Mouse (Mus musculus) layer of hippocampus, adult 2 months (tissue): Measurements from ENCODE around the gene Slc35e3. TPM values are rescaled to one million over a fixed set of nuclear protein-coding genes. Genes with fewer than 3 reads are reported as not detected.
"Not testable (repeated sequence)": the region's sequence is repeated elsewhere in the genome, so short reads cannot be mapped to it uniquely, and the experiment has no call there.

Experiments
- DNase-seq, 2 experiments: peaks; one replicate each; pipeline ENCODE4 v3.0.0; 2022; ENCODE audit warnings: low spot score in 2 of 2
- H3K27ac ChIP-seq: fragments of 200-600 bp; 2 replicates; pipeline ENCODE4 v1.8.1; 2022
- H3K4me3 ChIP-seq: fragments of 200-600 bp; 2 replicates; pipeline ENCODE4 v1.8.1; 2022; ENCODE audit warnings: mild to moderate bottlenecking
- CTCF ChIP-seq: fragments of 200-600 bp; conservative IDR thresholded peaks from 2 replicates; pipeline ENCODE4 v1.8.1; 2022; ENCODE audit warnings: antibody characterized with exemption, mild to moderate bottlenecking, moderate library complexity
- total RNA-seq, 2 experiments: library from RNA; stranded (reverse); gene quantifications; 2 replicates each; pipeline ENCODE4 v1.2.3; 2021

Gene Slc35e3
- total RNA-seq, 2 experiments from 2014 or later: 31.4 to 33.1 TPM

- no peak overlapping the region for H3K27ac ChIP-seq
- no peak for TF ChIP-seq CTCF
- DNase-seq: no peak
- H3K4me3 ChIP-seq: no peak overlapping the region
Observed at GRCm38 (mm10) chr10:117712871-117713270, 33.3 kb downstream of the Slc35e3 start.

- H3K27ac ChIP-seq: no peak overlapping the region
- no peak overlapping the region for H3K4me3 ChIP-seq
- DNase-seq: no peak
- no peak for TF ChIP-seq CTCF
Observed at GRCm38 (mm10) chr10:117712191-117712754, 33.9 kb downstream of the Slc35e3 start.

- Histone ChIP-seq H3K27ac (peak overlapping the region; percentile 100), H3K4me3 (peak overlapping the region; percentile 98)
- DNase-seq: no peak
- no peak for TF ChIP-seq CTCF
Observed at GRCm38 (mm10) chr10:117711408-117711807, 34.8 kb downstream of the Slc35e3 start.

GRCm38 (mm10) chr10:117710604-117711141 is 35.5 kb downstream of the Slc35e3 start, which contains the start of gene Mdm2:
Gene Mdm2, minus strand, starts transcription at chr10:117710758.
- peak within 1 kb of the TSS; percentile 98 for H3K4me3 ChIP-seq
- peak; percentile 88 for TF ChIP-seq CTCF
- peak within 1 kb of the TSS; percentile 100 for H3K27ac ChIP-seq
- DNase-seq: peak; percentile 92 to 99

- peak; percentile 44 to 68 for DNase-seq
- peak overlapping the region; percentile 98 for H3K4me3 ChIP-seq
- no peak for TF ChIP-seq CTCF
- H3K27ac ChIP-seq: peak overlapping the region; percentile 100
Observed at GRCm38 (mm10) chr10:117709930-117710603, 36.1 kb downstream of the Slc35e3 start.

GRCm38 (mm10) chr10:117709326-117709830 is 36.8 kb downstream of the Slc35e3 start:
- H3K4me3 ChIP-seq: peak overlapping the region; percentile 98
- no peak for DNase-seq
- peak overlapping the region; percentile 100 for H3K27ac ChIP-seq
- no peak for TF ChIP-seq CTCF

GRCm38 (mm10) chr10:117708856-117709255 is 37.3 kb downstream of the Slc35e3 start:
- peak overlapping the region; percentile 100 for H3K27ac ChIP-seq
- TF ChIP-seq CTCF: no peak
- H3K4me3 ChIP-seq: peak overlapping the region; percentile 98
- no peak for DNase-seq

GRCm38 (mm10) chr10:117708376-117708775 is 37.8 kb downstream of the Slc35e3 start:
- H3K27ac ChIP-seq: no peak overlapping the region
- no peak for TF ChIP-seq CTCF
- peak overlapping the region; percentile 98 for H3K4me3 ChIP-seq
- no peak for DNase-seq

- Histone ChIP-seq H3K4me3 (no peak overlapping the region), H3K27ac (peak overlapping the region; percentile 56)
- DNase-seq: no peak
- no peak for TF ChIP-seq CTCF
Observed at GRCm38 (mm10) chr10:117707114-117707838, 38.9 kb downstream of the Slc35e3 start.

- no peak for DNase-seq
- Histone ChIP-seq H3K27ac (peak overlapping the region; percentile 56), H3K4me3 (no peak overlapping the region)
- TF ChIP-seq CTCF: no peak
Observed at GRCm38 (mm10) chr10:117706440-117706839, 39.7 kb downstream of the Slc35e3 start.

GRCm38 (mm10) chr10:117705806-117706205 is 40.4 kb downstream of the Slc35e3 start:
- H3K27ac ChIP-seq: no peak overlapping the region
- H3K4me3 ChIP-seq: no peak overlapping the region
- no peak for DNase-seq
- TF ChIP-seq CTCF: no peak

- TF ChIP-seq CTCF: no peak
- no peak for DNase-seq
- Histone ChIP-seq H3K4me3 (no peak overlapping the region), H3K27ac (no peak overlapping the region)
Observed at GRCm38 (mm10) chr10:117704964-117705335, 41.2 kb downstream of the Slc35e3 start.

- not testable (repeated sequence) for DNase-seq, H3K27ac ChIP-seq, H3K4me3 ChIP-seq
Observed at GRCm38 (mm10) chr10:117704314-117704963, 41.7 kb downstream of the Slc35e3 start.
